Mouse (Mus musculus): ENCODE measurements around the gene Tnk2.

Gene Tnk2

GRCm38 (mm10) chr16:32712202-32712601 lies 68.5 kb downstream of the Tnk2 start:
- no peak for DNase-seq (ENCODE audit: inconsistent ontology term)

GRCm38 (mm10) chr16:32713556-32713955 lies 69.9 kb downstream of the Tnk2 start:
- no peak for DNase-seq (ENCODE audit: inconsistent ontology term)

GRCm38 (mm10) chr16:32715364-32715763 lies 71.7 kb downstream of the Tnk2 start:
- no peak for DNase-seq (ENCODE audit: inconsistent ontology term)

- DNase-seq (ENCODE audit: inconsistent ontology term), result no peak
These were observed 79.5 kb downstream of the Tnk2 start for GRCm38 (mm10) chr16:32723163-32723562.

GRCm38 (mm10) chr16:32723767-32724166 lies 80.1 kb downstream of the Tnk2 start:
- no peak for DNase-seq (ENCODE audit: inconsistent ontology term)

- no peak for DNase-seq (ENCODE audit: inconsistent ontology term)
These were observed 80.6 kb downstream of the Tnk2 start for GRCm38 (mm10) chr16:32724259-32724658.

GRCm38 (mm10) chr16:32726501-32726900 lies 82.8 kb downstream of the Tnk2 start:
- DNase-seq (ENCODE audit: inconsistent ontology term), result no peak

GRCm38 (mm10) chr16:32728240-32728639 lies 84.6 kb downstream of the Tnk2 start:
- peak; percentile 43 for DNase-seq (ENCODE audit: inconsistent ontology term)

GRCm38 (mm10) chr16:32728730-32729129 lies 85.1 kb downstream of the Tnk2 start:
- DNase-seq (ENCODE audit: inconsistent ontology term), result no peak

Measured in Muller cell, postnatal 12 days (primary cell).